Mouse (Mus musculus): ENCODE measurements at regions not wholly inside any gene's neighbourhood (a gene's known extent, or its start where the extent isn't known, plus 50 kb on each side); places are given as distances from the start of the nearest gene placed in this dataset.

- no peak for DNase-seq
Observed at GRCm38 (mm10) chr1:91678789-91679188, 122.5 kb upstream of the Twist2 start.

DNA sequence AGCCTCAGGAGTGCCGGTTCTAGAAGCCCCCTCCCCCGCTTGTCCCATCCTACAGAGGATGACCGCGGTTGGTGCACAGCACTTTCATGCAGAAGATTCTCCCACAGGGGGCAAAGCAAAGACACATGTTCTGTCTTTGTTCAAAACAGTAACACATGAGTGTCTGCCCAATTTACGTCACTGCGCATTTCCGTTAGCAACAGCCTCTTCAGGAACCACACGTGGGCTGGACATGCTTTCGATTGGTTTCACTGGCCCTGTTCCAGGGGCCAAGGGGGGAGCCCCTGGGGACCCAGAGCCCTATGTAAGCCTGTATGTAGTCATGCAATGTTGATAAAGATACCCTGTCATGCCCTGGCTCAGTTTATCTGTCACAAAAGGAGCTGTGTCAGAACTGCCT, 116.2 kb upstream of the Twist2 start:
- DNase-seq = no peak

DNA sequence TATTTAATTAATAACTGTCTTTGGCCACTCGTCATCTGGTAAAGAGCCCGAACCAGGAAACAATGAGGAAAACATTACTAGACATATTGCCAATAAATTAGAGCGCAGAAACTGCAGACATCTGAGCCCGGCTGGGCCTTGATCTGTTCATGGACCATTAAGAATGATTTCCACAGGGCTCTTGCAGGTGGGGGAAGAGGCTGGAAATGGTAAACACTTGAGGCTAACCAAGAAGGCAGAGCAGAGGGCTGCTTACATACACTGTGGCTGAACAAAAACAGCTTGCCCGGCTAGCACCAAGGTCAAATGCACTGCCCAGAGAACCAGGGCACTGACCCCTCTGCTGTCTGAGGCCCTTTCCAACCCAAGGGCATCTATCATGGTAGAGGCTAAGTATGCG, 115.5 kb upstream of the Twist2 start:
- no peak for DNase-seq

- no peak for DNase-seq
Observed at GRCm38 (mm10) chr1:91691601-91692000, 109.7 kb upstream of the Twist2 start.

DNA sequence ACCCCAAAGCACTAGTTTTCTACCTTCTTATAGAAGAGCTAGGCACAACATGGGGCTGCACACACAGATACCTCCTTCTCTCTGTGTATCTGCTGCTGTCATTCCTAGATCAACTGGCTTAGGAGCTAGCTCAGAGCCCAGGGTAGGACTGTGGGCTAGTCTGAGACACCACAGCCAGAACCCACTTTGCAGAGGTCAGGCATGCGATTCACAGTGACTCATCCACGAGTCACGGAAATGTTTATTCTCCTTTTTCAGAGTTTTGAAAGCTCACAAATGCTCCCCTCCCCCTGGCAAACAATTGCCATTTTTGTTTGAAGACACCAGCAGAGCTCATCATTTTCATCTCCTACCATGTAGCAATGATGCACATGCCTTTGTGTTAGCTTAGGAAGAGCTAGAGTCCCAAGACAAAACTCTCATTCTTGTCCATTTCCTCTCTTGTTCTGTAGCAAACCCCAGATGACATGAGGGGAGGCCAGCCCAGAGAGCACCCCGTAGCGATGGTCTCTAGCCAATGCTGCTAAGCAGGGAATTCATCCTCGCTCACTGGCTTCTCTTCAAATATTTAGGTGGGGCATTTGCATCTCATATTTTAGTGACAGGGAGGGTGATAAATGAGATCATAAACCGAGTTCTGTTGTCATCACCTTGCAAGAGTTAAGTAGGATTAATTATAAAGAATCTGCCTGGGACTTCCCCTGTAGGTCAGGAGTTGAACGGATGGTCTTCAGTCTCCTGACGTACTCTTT, 108.4 kb upstream of the Twist2 start:
- DNase-seq = no peak

DNA sequence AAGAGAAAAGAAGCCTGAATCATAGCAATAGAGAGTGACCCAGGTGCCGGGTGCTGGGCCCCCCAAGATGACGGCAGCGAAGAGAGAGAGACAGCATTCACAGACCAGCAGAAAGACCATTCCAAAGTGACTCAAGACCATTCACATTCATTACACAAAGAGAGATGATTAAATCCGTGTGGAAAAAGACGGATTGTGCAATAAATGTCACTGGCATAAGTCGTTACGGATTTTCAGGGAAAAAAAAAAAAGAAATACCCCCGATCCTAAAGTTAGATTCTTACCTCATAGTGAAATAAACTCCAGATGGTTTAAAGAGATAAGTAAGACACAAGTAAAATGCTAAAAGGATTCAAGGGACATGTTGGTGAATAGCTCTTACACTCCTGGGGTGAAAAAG, 104.2 kb upstream of the Twist2 start:
- no peak for DNase-seq

DNA sequence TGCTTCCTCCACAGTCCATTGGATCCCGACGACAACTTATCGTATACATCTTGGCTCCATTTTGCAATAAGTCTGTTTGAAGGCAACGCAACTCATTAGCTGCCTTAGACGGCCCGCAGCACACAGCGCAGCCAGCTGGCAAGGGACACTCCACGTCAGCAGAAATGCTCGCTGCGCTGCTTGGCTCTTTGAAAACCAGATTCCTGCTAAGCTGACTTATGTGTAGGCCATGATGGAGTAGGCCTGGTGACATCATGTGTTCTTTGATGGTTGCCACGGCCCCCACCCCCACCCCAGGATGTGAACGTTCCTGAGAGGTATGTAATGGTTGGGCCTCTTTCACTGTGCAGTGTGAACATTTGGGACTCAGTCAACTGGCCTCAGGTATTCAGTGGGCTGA, 99.8 kb upstream of the Twist2 start:
- DNase-seq = no peak

GRCm38 (mm10) chr1:91702021-91702420, 99.2 kb upstream of the Twist2 start:
- no peak for DNase-seq

DNA sequence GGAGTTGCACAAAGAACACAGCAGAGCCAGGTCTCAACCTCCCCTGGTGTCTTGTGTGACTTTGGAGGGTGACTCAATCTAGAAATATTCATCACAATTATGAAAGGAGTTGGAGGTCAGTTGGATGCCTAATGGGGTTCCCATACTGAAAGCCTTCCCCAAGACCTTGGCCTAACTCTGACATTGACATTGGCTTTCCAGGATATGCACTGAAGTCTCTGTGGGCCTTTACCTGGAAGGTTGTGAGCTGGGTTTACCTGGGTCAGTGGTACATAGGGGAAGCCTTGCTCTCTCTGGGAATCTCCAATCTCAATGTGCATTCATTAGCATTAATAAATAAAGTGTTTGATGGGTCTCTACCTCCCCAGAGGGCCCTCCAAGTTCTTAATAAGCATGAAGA, 98.5 kb upstream of the Twist2 start:
- no peak for DNase-seq

DNA sequence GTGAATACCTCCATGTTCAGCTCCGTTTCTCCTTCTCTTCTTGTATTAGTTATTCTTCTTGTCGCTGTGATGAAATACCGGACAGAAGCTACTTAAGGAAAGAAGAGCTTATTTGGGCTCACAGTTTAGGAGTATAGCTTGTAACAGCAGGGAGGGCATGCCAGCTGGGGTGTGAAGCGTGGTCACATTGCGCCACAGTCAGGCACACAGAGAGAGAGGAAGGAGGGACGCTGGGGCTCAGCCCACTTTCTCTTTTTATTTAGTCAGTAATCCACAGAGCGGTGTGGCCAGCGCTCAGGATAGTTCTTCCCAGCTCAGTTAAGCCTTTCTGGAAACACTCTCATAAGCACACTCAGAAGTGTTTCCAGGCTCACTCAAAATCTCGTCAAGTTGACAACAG, 95.8 kb upstream of the Twist2 start:
- DNase-seq = no peak

- no peak for DNase-seq
Observed at GRCm38 (mm10) chr1:91708550-91709243, 92.6 kb upstream of the Twist2 start.

DNA sequence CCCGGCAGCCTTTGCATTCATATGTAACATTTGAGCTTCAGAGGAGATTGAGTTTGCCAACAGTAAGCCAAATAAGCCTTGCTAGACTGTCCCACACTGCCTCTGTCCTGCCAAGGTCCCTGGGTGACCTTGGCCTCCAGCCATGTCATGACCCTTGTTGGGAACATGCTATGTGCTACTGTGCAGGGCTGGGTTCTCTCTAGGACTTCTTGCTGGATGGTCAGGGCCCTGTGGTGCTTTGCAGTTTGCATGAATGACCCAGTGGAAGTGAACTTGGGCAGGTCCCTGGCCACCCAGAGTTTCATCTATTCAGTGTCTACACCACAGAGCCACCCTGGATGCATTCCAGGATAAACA, 92.0 kb upstream of the Twist2 start:
- DNase-seq = peak in 1 of 2 experiments; percentile 22

DNA sequence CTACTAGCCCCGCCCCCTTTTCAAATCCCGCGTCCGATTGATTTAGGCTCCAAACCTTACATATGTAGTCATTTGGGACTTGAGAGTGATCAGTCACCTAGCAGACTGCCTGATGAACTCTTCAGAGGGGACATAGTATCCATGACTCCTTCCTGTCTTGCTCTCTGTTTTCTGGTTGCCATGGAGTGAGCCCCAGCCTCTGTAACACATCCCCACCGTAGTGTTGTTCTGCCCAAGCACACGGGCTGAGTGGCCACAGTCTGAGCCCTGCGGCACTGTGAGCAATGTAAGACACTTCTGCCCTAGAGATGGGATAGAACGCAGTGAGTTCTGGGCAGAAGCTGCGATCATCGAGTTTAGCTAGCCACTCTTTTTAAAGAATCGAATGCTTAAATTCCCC, 88.1 kb upstream of the Twist2 start:
- DNase-seq = no peak

DNA sequence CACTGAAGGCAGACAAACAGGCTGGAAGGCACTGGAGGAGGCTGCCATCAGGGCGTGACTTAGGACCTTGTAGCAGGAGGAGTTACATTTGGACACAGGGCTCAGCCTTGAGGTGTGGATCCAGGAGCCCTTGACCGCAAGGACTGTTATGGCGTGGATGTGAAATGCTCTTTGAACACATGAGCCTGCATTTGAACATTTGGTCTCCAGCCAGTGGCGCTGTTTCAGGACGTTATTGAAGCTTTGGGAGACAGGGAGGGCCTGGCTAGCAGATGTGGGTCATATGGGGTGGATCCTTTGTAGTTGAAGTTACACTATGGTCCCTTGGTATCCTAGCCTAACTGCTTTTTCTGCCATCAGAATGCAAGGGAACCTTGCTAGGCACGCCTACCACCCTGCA, 87.0 kb upstream of the Twist2 start:
- DNase-seq = peak; percentile 34 to 36

DNA sequence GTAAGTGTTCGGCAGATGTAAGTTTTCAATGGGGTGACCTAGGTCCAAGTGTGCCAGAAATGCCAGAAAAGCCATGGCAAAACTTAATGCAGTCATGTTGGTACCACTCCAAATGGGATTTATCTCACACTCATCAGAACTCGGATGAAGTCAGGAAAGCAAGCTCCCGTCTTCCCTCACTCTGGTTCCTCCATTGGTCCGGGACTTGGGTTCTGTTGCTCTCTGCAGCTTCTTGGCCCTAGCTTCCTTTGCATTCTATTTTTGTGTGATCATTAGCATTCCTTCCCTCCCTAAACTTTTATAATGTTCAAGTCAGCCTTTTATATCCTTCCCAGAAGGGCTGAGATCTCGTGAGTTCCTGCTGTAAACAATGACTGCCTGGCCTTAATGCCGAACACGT, 85.9 kb upstream of the Twist2 start:
- no peak for DNase-seq

- no peak for DNase-seq
Observed at GRCm38 (mm10) chr1:91715791-91716190, 85.5 kb upstream of the Twist2 start.

GRCm38 (mm10) chr1:91716836-91717235, 84.4 kb upstream of the Twist2 start:
- no peak for DNase-seq

GRCm38 (mm10) chr1:91717961-91718360, 83.3 kb upstream of the Twist2 start:
- DNase-seq = no peak

DNA sequence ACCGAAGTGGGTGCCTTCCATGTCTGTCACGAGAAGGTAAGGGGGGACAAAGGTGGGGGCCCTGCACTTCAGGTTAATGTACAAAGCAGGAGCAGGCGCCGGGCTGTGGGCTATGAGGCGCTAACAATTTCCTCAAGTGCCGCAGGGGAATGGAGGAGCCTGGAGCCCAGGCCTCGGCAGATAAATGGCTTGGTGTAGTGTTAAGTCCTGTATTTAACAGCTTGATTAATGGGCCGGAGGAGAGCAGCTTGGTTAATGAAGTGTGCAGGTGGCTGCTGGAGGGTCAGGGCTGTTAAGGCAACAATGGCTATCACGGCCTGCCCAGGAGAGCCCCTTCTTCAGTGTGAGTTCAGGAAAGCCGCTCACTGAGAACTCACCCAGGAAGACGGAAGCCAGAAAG, 72.0 kb upstream of the Twist2 start:
- no peak for DNase-seq

GRCm38 (mm10) chr1:91730281-91730680, 71.0 kb upstream of the Twist2 start:
- no peak for DNase-seq

- no peak for DNase-seq
Observed at GRCm38 (mm10) chr1:91731703-91732102, 69.6 kb upstream of the Twist2 start.

- DNase-seq = no peak
Observed at GRCm38 (mm10) chr1:91732461-91732861, 68.8 kb upstream of the Twist2 start.

DNA sequence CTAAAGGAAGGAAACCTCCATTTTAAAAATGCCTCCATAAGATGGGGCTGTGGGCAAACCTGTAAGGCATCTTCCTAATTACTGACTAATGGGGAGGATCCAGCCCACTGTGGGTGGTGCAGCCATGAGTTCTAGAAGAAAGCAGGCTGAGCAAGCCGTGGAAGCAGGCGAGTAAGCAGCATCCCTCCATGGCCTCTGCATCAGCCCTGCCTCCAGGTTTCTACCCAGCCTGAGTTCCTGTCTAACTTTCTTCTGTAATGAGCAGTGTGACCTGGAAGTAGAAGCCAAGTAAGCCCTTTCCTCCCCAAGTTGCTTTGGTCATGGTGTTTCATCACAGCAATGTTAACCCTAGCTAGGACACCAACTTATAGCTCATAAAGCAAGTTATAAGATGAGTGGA, 66.5 kb upstream of the Twist2 start:
- no peak for DNase-seq

GRCm38 (mm10) chr1:91735436-91735835, 65.8 kb upstream of the Twist2 start:
- no peak for DNase-seq

Data from adrenal gland, postnatal 36 days (tissue).